Mouse (Mus musculus): ENCODE results near the gene Tmem190.

- no peak for TF ChIP-seq CTCF (IDR thresholded peaks at IDR 0.05; ENCODE audit: borderline replicate concordance, insufficient read depth, low read length)
- no peak for TF ChIP-seq POLR2A (IDR thresholded peaks at IDR 0.05; ENCODE audit: low read depth, low read length)
These were observed 39.4 kb upstream of the Tmem190 start for GRCm38 (mm10) chr7:4743354-4743753.
